Mouse (Mus musculus) MEL (cell line): Measurements from ENCODE around the gene Hspbp1. TPM values are rescaled to one million over a fixed set of nuclear protein-coding genes. Genes with fewer than 3 reads are reported as not detected.
A peak's percentile ranks its signal among the peaks of the same experiment; 100 is the strongest.

Experiments used
- DNase-seq: peaks from one replicate; pipeline ENCODE4 v3.0.0; 2011; ENCODE audit warnings: low read depth, low spot score
- H3K27ac ChIP-seq: 2 replicates; pipeline ENCODE4 v1.5.1; 2012; ENCODE audit warnings: low read depth, mild to moderate bottlenecking, control low read depth, low read length, moderate library complexity; ENCODE audit not compliant: control insufficient read depth
- H3K27me3 ChIP-seq, 2 experiments: fragments of 150-350 bp in 1 of 2; sonication (generic) in 1 of 2; 2 replicates each; pipeline ENCODE4 v1.6.1; 2012; ENCODE audit warnings: low read length in 2 of 2, mild to moderate bottlenecking in 2 of 2, improper control_type of control experiment in 1 of 2, moderate library complexity in 1 of 2; ENCODE audit not compliant: insufficient read depth in 2 of 2, control insufficient read depth in 1 of 2
- H3K36me3 ChIP-seq, 2 experiments: 2 replicates each; pipeline ENCODE4 v1.6.1; 2012 to 2014; ENCODE audit warnings: low read length in 2 of 2, improper control_type of control experiment in 1 of 2, inconsistent platforms in 1 of 2, mild to moderate bottlenecking in 1 of 2; ENCODE audit not compliant: insufficient read depth in 2 of 2, control insufficient read depth in 1 of 2
- H3K4me1 ChIP-seq, 2 experiments: fragments of 150-350 bp in 1 of 2; sonication (generic) in 1 of 2; 2 replicates each; pipeline ENCODE4 v1.6.1; 2012; ENCODE audit warnings: low read length in 2 of 2, improper control_type of control experiment in 1 of 2, mild to moderate bottlenecking in 1 of 2; ENCODE audit not compliant: insufficient read depth in 2 of 2, control insufficient read depth in 1 of 2
- H3K4me3 ChIP-seq, 2 experiments: fragments of 150-350 bp in 1 of 2; sonication (generic) in 1 of 2; 2 replicates each; pipeline ENCODE4 v1.5.1; 2012; ENCODE audit warnings: low read depth in 2 of 2, low read length in 2 of 2, mild to moderate bottlenecking in 2 of 2, moderate library complexity in 2 of 2, control low read depth in 1 of 2, improper control_type of control experiment in 1 of 2; ENCODE audit not compliant: control insufficient read depth in 1 of 2, insufficient read depth in 1 of 2
- H3K79me2 ChIP-seq: 2 replicates; pipeline ENCODE4 v1.6.1; 2012; ENCODE audit warnings: mild to moderate bottlenecking, low read length, moderate library complexity; ENCODE audit not compliant: control insufficient read depth, poor library complexity, insufficient read depth
- H3K9ac ChIP-seq: 2 replicates; pipeline ENCODE4 v1.6.1; 2012; ENCODE audit warnings: low read depth, mild to moderate bottlenecking, control low read depth, low read length, moderate library complexity; ENCODE audit not compliant: control insufficient read depth, poor library complexity, severe bottlenecking
- H3K9me3 ChIP-seq: fragments of 150-350 bp; sonication (generic); replicated peaks from 2 replicates; pipeline ENCODE4 v1.6.1; 2012; ENCODE audit warnings: mild to moderate bottlenecking, low read length, improper control_type of control experiment, moderate library complexity; ENCODE audit not compliant: insufficient read depth
- BHLHE40 ChIP-seq: IDR thresholded peaks from 2 replicates; pipeline ENCODE4 v1.6.1; 2012; ENCODE audit warnings: low read depth, mild to moderate bottlenecking, inconsistent platforms, low read length, improper control_type of control experiment, borderline replicate concordance
- CHD1 ChIP-seq: IDR thresholded peaks from 2 replicates; pipeline ENCODE4 v1.6.1; 2012; ENCODE audit warnings: low read depth, mild to moderate bottlenecking, inconsistent platforms, low read length, improper control_type of control experiment
- CHD2 ChIP-seq: IDR thresholded peaks from 2 replicates; pipeline ENCODE4 v1.6.1; 2011; ENCODE audit warnings: low read length, improper control_type of control experiment
- E2F4 ChIP-seq: IDR thresholded peaks from 2 replicates; pipeline ENCODE4 v1.6.1; 2011; ENCODE audit warnings: low read depth, low read length, improper control_type of control experiment, borderline replicate concordance
- ELF1 ChIP-seq: IDR thresholded peaks from 2 replicates; pipeline ENCODE4 v1.6.1; 2014; ENCODE audit warnings: low read depth, mild to moderate bottlenecking, inconsistent platforms, low read length, improper control_type of control experiment, moderate library complexity
- EP300 ChIP-seq, 2 experiments: IDR thresholded peaks; 2 replicates each; pipeline ENCODE4 v1.6.1; 2011; ENCODE audit warnings: improper control_type of control experiment in 2 of 2, low read length in 2 of 2, low read depth in 1 of 2, mild to moderate bottlenecking in 1 of 2
- ETS1 ChIP-seq: IDR thresholded peaks from 2 replicates; pipeline ENCODE4 v1.6.1; 2012; ENCODE audit warnings: low read depth, mild to moderate bottlenecking, inconsistent platforms, low read length, improper control_type of control experiment, moderate library complexity
- GABPA ChIP-seq: IDR thresholded peaks from 2 replicates; pipeline ENCODE4 v1.6.1; 2012; ENCODE audit warnings: low read depth, mild to moderate bottlenecking, inconsistent platforms, low read length, improper control_type of control experiment, moderate library complexity
- GATA1 ChIP-seq: IDR thresholded peaks from 2 replicates; pipeline ENCODE4 v1.6.1; 2011; ENCODE audit warnings: low read depth, low read length, improper control_type of control experiment
- HCFC1 ChIP-seq: IDR thresholded peaks from 2 replicates; pipeline ENCODE4 v1.6.1; 2012; ENCODE audit warnings: low read depth, mild to moderate bottlenecking, inconsistent platforms, low read length, improper control_type of control experiment, moderate library complexity
- JUND ChIP-seq: IDR thresholded peaks from 2 replicates; pipeline ENCODE4 v1.6.1; 2011; ENCODE audit warnings: low read depth, mild to moderate bottlenecking, improper control_type of control experiment, low read length
- KAT2A ChIP-seq: conservative IDR thresholded peaks from 2 replicates; pipeline ENCODE4 v1.6.1; 2012; ENCODE audit warnings: low read depth, low read length, improper control_type of control experiment, inconsistent platforms
- MAX ChIP-seq: IDR thresholded peaks from 2 replicates; pipeline ENCODE4 v1.6.1; 2011; ENCODE audit warnings: low read length, improper control_type of control experiment
- MAZ ChIP-seq: IDR thresholded peaks from 2 replicates; pipeline ENCODE4 v1.6.1; 2012; ENCODE audit warnings: low read depth, mild to moderate bottlenecking, inconsistent platforms, low read length, improper control_type of control experiment
- MEF2A ChIP-seq: IDR thresholded peaks from 2 replicates; pipeline ENCODE4 v1.6.1; 2014; ENCODE audit warnings: low read depth, mild to moderate bottlenecking, inconsistent platforms, low read length, improper control_type of control experiment; ENCODE audit not compliant: poor library complexity, insufficient replicate concordance, severe bottlenecking; ENCODE audit errors: extremely low read depth
- MXI1 ChIP-seq: IDR thresholded peaks from 2 replicates; pipeline ENCODE4 v1.6.1; 2011; ENCODE audit warnings: mild to moderate bottlenecking, low read depth, low read length, improper control_type of control experiment
- MYB ChIP-seq: IDR thresholded peaks from 2 replicates; pipeline ENCODE4 v1.6.1; 2011; ENCODE audit warnings: mild to moderate bottlenecking, low read depth, low read length, improper control_type of control experiment
- MYC ChIP-seq: IDR thresholded peaks from 2 replicates; pipeline ENCODE4 v1.6.1; 2011; ENCODE audit warnings: low read depth, mild to moderate bottlenecking, low read length, improper control_type of control experiment, moderate library complexity
- NELFE ChIP-seq: IDR thresholded peaks from 2 replicates; pipeline ENCODE4 v1.6.1; 2011; ENCODE audit warnings: low read depth, low read length, improper control_type of control experiment
- NRF1 ChIP-seq: IDR thresholded peaks from 2 replicates; pipeline ENCODE4 v1.6.1; 2014; ENCODE audit warnings: low read depth, mild to moderate bottlenecking, inconsistent platforms, low read length, improper control_type of control experiment, moderate library complexity; ENCODE audit not compliant: poor library complexity, insufficient read depth, severe bottlenecking
- POLR2A ChIP-seq, 2 experiments: IDR thresholded peaks; 2 replicates each; pipeline ENCODE4 v1.6.1; 2011 to 2012; ENCODE audit warnings: low read length in 2 of 2, mild to moderate bottlenecking in 2 of 2, control low read depth in 1 of 2, improper control_type of control experiment in 1 of 2, low read depth in 1 of 2, moderate library complexity in 1 of 2; ENCODE audit not compliant: control insufficient read depth in 1 of 2, insufficient read depth in 1 of 2, poor library complexity in 1 of 2
- POLR2AphosphoS2 ChIP-seq: IDR thresholded peaks from 2 replicates; pipeline ENCODE4 v1.6.1; 2011; ENCODE audit warnings: low read length, improper control_type of control experiment
- POLR2AphosphoS5 ChIP-seq: IDR thresholded peaks from 2 replicates; pipeline ENCODE4 v1.6.1; 2012; ENCODE audit warnings: low read depth, borderline replicate concordance, mild to moderate bottlenecking, inconsistent platforms, low read length, moderate library complexity, mixed read lengths
- RAD21 ChIP-seq: IDR thresholded peaks from 2 replicates; pipeline ENCODE4 v1.6.1; 2011; ENCODE audit warnings: mild to moderate bottlenecking, low read depth, low read length, improper control_type of control experiment
- RCOR1 ChIP-seq: IDR thresholded peaks from 2 replicates; pipeline ENCODE4 v1.6.1; 2012; ENCODE audit warnings: low read depth, mild to moderate bottlenecking, inconsistent platforms, low read length, improper control_type of control experiment
- SIN3A ChIP-seq: IDR thresholded peaks from 2 replicates; pipeline ENCODE4 v1.6.1; 2012; ENCODE audit warnings: low read length, improper control_type of control experiment, inconsistent platforms
- SMC3 ChIP-seq: IDR thresholded peaks from 2 replicates; pipeline ENCODE4 v1.6.1; 2011; ENCODE audit warnings: low read depth, low read length, improper control_type of control experiment
- TAL1 ChIP-seq: IDR thresholded peaks from 2 replicates; pipeline ENCODE4 v1.6.1; 2012; ENCODE audit warnings: mild to moderate bottlenecking, inconsistent platforms, low read length, moderate library complexity, mixed read lengths
- TBP ChIP-seq: IDR thresholded peaks from 2 replicates; pipeline ENCODE4 v1.8.0; 2011; ENCODE audit warnings: low read depth, low read length, improper control_type of control experiment
- TCF12 ChIP-seq: IDR thresholded peaks from 2 replicates; pipeline ENCODE4 v1.6.1; 2014; ENCODE audit warnings: low read depth, mild to moderate bottlenecking, inconsistent platforms, low read length, improper control_type of control experiment, moderate library complexity
- UBTF ChIP-seq: IDR thresholded peaks from 2 replicates; pipeline ENCODE4 v1.6.1; 2012; ENCODE audit warnings: low read depth, mild to moderate bottlenecking, inconsistent platforms, low read length, improper control_type of control experiment, moderate library complexity, borderline replicate concordance; ENCODE audit not compliant: insufficient read depth
- USF1 ChIP-seq: IDR thresholded peaks from 2 replicates; pipeline ENCODE4 v1.6.1; 2014; ENCODE audit warnings: low read depth, mild to moderate bottlenecking, inconsistent platforms, low read length, improper control_type of control experiment, moderate library complexity
- USF2 ChIP-seq, 2 experiments: IDR thresholded peaks; 2 replicates each; pipeline ENCODE4 v1.6.1; 2011 to 2012; ENCODE audit warnings: improper control_type of control experiment in 2 of 2, low read length in 2 of 2, borderline replicate concordance in 1 of 2, inconsistent platforms in 1 of 2, low read depth in 1 of 2, mild to moderate bottlenecking in 1 of 2; ENCODE audit not compliant: insufficient read depth in 1 of 2
- ZC3H11A ChIP-seq: IDR thresholded peaks from 2 replicates; pipeline ENCODE4 v1.6.1; 2012; ENCODE audit warnings: low read depth, mild to moderate bottlenecking, inconsistent platforms, low read length, improper control_type of control experiment
- ZKSCAN1 ChIP-seq: IDR thresholded peaks from 2 replicates; pipeline ENCODE4 v1.6.1; 2012; ENCODE audit warnings: low read depth, mild to moderate bottlenecking, inconsistent platforms, low read length, improper control_type of control experiment, moderate library complexity
- ZMIZ1 ChIP-seq: IDR thresholded peaks from 2 replicates; pipeline ENCODE4 v1.6.1; 2012; ENCODE audit warnings: low read depth, mild to moderate bottlenecking, inconsistent platforms, low read length, improper control_type of control experiment, moderate library complexity
- polyA plus RNA-seq, 2 experiments: library from polyadenylated mRNA; stranded (reverse) in 1 of 2; unstranded in 1 of 2; fragments of >175 nt in 1 of 2; fragments of >200 nt in 1 of 2; gene quantifications; 2 replicates each; pipeline versions ENCODE4 v1.2.1 to v1.2.4; 2012; ENCODE audit warnings: low replicate concordance in 2 of 2, low read depth in 1 of 2; ENCODE audit not compliant: insufficient read length in 2 of 2, insufficient read depth in 1 of 2, missing spikeins in 1 of 2
- total RNA-seq: library from RNA; depleted of rRNA; stranded (reverse); fragments of 300-350 nt; gene quantifications from 2 replicates; pipeline ENCODE4 v1.2.3, GENCODE M21; 2012

The Hspbp1 gene
- total and polyA plus RNA-seq, 3 experiments: 101 to 111 TPM; not detected in 1

- H3K4me3 ChIP-seq: peak within 1 kb of the TSS; percentile 79 to 85
- TF ChIP-seq SMC3: no peak
- no peak for TF ChIP-seq MAX
- TF ChIP-seq ETS1: no peak; the same call in 1 of the 2 replicates
- peak; percentile 56 for TF ChIP-seq TBP
- no peak for TF ChIP-seq CHD1
- TF ChIP-seq POLR2AphosphoS2: peak; percentile 84
- peak; percentile 75 to 96 for TF ChIP-seq POLR2A (IDR thresholded peaks at IDR 0.05; ENCODE audit: control insufficient read depth in 1 of 2, insufficient read depth in 1 of 2, low read depth in 1 of 2, low read length in 2 of 2, poor library complexity in 1 of 2)
- TF ChIP-seq ZMIZ1: peak; percentile 89
- no peak for TF ChIP-seq JUND
- no peak for TF ChIP-seq ZKSCAN1
- TF ChIP-seq NELFE: peak; percentile 84
- no peak for TF ChIP-seq GATA1
- TF ChIP-seq USF2 (IDR thresholded peaks at IDR 0.05; ENCODE audit: borderline replicate concordance in 1 of 2, insufficient read depth in 1 of 2, low read depth in 1 of 2, low read length in 2 of 2): no peak
- no peak for TF ChIP-seq ZC3H11A
- TF ChIP-seq UBTF: peak; percentile 9; the same call in 1 of the 2 replicates
- TF ChIP-seq RAD21: no peak
- TF ChIP-seq TCF12: peak; percentile 63
- TF ChIP-seq USF1: peak; percentile 54
- no peak for TF ChIP-seq MEF2A
- peak; percentile 57; the same call in 1 of the 2 replicates for TF ChIP-seq KAT2A
- no peak for TF ChIP-seq RCOR1
- no peak for TF ChIP-seq GABPA
- no peak for TF ChIP-seq CHD2
- peak; percentile 81 for TF ChIP-seq SIN3A
- TF ChIP-seq TAL1: no peak
- no peak for TF ChIP-seq BHLHE40
- peak; percentile 92 for TF ChIP-seq ELF1
- TF ChIP-seq MYC: no peak
- no peak for TF ChIP-seq POLR2AphosphoS5
- peak; percentile 95; the same call in 1 of the 2 replicates for TF ChIP-seq NRF1
- peak; percentile 69; the same call in 1 of the 2 replicates for TF ChIP-seq E2F4
- TF ChIP-seq HCFC1: peak; percentile 85
- no peak for TF ChIP-seq EP300 (IDR thresholded peaks at IDR 0.05; ENCODE audit: low read depth in 1 of 2, low read length in 2 of 2)
- TF ChIP-seq MYB: no peak
- TF ChIP-seq MXI1: peak; percentile 17
- TF ChIP-seq MAZ: no peak
- TF ChIP-seq, all 39 proteins: peak for 15
- peak; percentile 97 for DNase-seq
- peak within 1 kb of the TSS; percentile 89 for H3K27ac ChIP-seq
- peaks cover 0 to 34% of the 10 kb centered on the region in 2 experiments; a peak in 2 of 4 replicates for H3K36me3 ChIP-seq
- peaks cover 45% of the 10 kb centered on the region for H3K79me2 ChIP-seq
- H3K27me3 ChIP-seq: no peaks in the 10 kb centered on the region
- H3K4me1 ChIP-seq: peaks cover 17 to 20% of the 10 kb centered on the region in 2 experiments
- H3K9ac ChIP-seq: peak within 1 kb of the TSS; percentile 86
- H3K9me3 ChIP-seq: no peaks in the 10 kb centered on the region
Measured at GRCm38 (mm10) chr7:4658912-4659551, 25.8 kb downstream of the Hspbp1 start, which contains the start of gene Ppp6r1. TSS of gene Ppp6r1 (minus strand) at chr7:4659019.
